8 mouse cellular contexts compared by ENCODE assay signal in the genomic region with DNA sequence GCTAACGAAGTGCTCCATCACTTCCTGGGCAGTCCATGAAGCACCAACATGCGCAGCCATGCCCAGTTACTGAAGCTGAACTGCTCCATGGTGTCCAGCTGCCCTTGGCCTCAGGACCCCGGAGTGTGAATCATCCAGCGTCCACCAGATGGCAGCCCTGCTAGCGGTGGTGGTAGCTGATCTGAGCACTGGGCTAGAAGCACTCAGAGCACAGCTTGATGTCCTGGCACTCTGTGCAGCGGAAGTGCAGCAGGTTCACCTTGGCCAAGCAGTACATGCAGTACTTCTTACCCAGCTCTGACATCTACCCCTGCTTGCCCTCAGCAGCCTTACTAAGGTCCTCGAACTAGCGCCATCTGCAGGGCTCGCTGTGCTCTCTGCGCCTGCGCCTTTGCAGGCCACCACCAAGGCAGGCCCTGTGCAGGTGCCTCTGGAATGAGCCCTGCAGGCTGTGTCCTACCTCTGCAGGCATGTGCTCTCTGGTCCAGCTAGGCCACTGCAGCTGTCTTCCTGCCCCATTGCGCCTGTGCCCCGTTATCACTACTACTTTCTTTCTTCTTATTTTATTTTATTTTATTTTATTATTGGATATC.
DNase-seq lines count a peak whose midpoint lies in the region; ATAC-seq and TF ChIP-seq lines count a peak whose summit lies in the region.
"Not testable (repeated sequence)": the region's sequence is repeated elsewhere in the genome, so short reads cannot be mapped to it uniquely, and the experiment has no call there.

No protein-coding gene starts in this region.

- not testable (repeated sequence) for H3K9me3 ChIP-seq in kidney, embryonic 14.5 days (ENCODE audit: control insufficient read depth, low read length); liver, embryonic 14.5 days (ENCODE audit: control insufficient read depth, low read length); stomach, embryonic 15.5 days

- not testable (repeated sequence) for H3K4me2 ChIP-seq in kidney, embryonic 14.5 days (replicated peaks; ENCODE audit: low read depth, low read length); liver, embryonic 14.5 days (ENCODE audit: low read depth); stomach, embryonic 15.5 days

- TF ChIP-seq EP300 in liver, embryonic 14.5 days (IDR thresholded peaks at IDR 0.05; ENCODE audit: low read depth), result not testable (repeated sequence)

- H3K27me3 ChIP-seq in kidney, embryonic 14.5 days (ENCODE audit: control insufficient read depth, insufficient read depth, low read length); liver, embryonic 14.5 days (ENCODE audit: control insufficient read depth, insufficient read depth, low read length); stomach, embryonic 15.5 days (replicated peaks): not testable (repeated sequence)

- not testable (repeated sequence) for H3K4me1 ChIP-seq in kidney, embryonic 14.5 days (ENCODE audit: control insufficient read depth, insufficient read depth, low read length); liver, embryonic 14.5 days (replicated peaks; ENCODE audit: control insufficient read depth in 2 of 2, insufficient read depth in 2 of 2, low read length in 1 of 2); stomach, embryonic 15.5 days

- peak; percentile 82 to 85 for ATAC-seq in hematopoietic stem cell, adult 5-6 weeks (replicated peaks in 1 of 2; ENCODE audit: insufficient read depth in 1 of 2, low FRiP score in 2 of 2, low TSS enrichment in 1 of 2, low read depth in 1 of 2, poor library complexity in 2 of 2, severe bottlenecking in 2 of 2)
- ATAC-seq in kidney, embryonic 14.5 days (ENCODE audit: low FRiP score, low TSS enrichment), result peak; percentile 69
- not testable (repeated sequence) for ATAC-seq in liver, embryonic 14.5 days (ENCODE audit: insufficient read depth)
- ATAC-seq in stomach, embryonic 15.5 days (ENCODE audit: insufficient read depth, low FRiP score, low read depth), result 0 out of 2 replicates have a peak, but pooled peaks have one; percentile 58

- H3K36me3 ChIP-seq in kidney, embryonic 14.5 days (ENCODE audit: control insufficient read depth, insufficient read depth, low read length); liver, embryonic 14.5 days (replicated peaks; ENCODE audit: control insufficient read depth, insufficient read depth, low read depth); stomach, embryonic 15.5 days: not testable (repeated sequence)

- peak; percentile 39 for DNase-seq in ZHBTc4 (ENCODE audit: low read depth, low spot score)
- peak; percentile 30 to 38 for DNase-seq in cerebellum, postnatal 14 days
- not testable (repeated sequence) for DNase-seq in liver, embryonic 14.5 days (ENCODE audit: low read depth in 3 of 3, low spot score in 3 of 3)
- peak; percentile 30 for DNase-seq in lung, postnatal 36 days
- peak; percentile 39 to 55 for DNase-seq in thymus, postnatal 36 days

- 28% methylated on average over 10 of the region's 13 CpGs for WGBS in kidney, embryonic 14.5 days
- 25% methylated on average over 10 of the region's 13 CpGs for WGBS in liver, embryonic 14.5 days (ENCODE audit: insufficient replicate concordance)
- 38% methylated on average over 13 of the region's 13 CpGs for WGBS in stomach, embryonic 15.5 days

- TF ChIP-seq CTCF in liver, embryonic 14.5 days (IDR thresholded peaks at IDR 0.05; ENCODE audit: low read depth), result peak; percentile 26; the same call in 1 of the 2 replicates

- H3K9ac ChIP-seq in kidney, embryonic 14.5 days (ENCODE audit: low read depth, low read length); liver, embryonic 14.5 days (replicated peaks); stomach, embryonic 15.5 days: not testable (repeated sequence)

- not testable (repeated sequence) for H3K4me3 ChIP-seq in kidney, embryonic 14.5 days (ENCODE audit: low read length); liver, embryonic 14.5 days (ENCODE audit: insufficient read depth in 1 of 2, low read depth in 2 of 2, low read length in 2 of 2); stomach, embryonic 15.5 days (replicated peaks)

- H3K27ac ChIP-seq in kidney, embryonic 14.5 days (ENCODE audit: low read depth, low read length); liver, embryonic 14.5 days; stomach, embryonic 15.5 days: not testable (repeated sequence)
